Mouse (Mus musculus) megakaryocyte, embryonic 14.5 days (primary cell): Measurements from ENCODE around the gene Abcc4.

Experiments
- FLI1 ChIP-seq: IDR thresholded peaks from 2 replicates; pipeline ENCODE4 v1.6.1; 2012; ENCODE audit warnings: low read length, inconsistent platforms, mixed read lengths
- GATA1 ChIP-seq: IDR thresholded peaks from 3 replicates; pipeline ENCODE4 v1.6.1; 2012; ENCODE audit warnings: mixed read lengths, low read length, inconsistent platforms, borderline replicate concordance

DNA sequence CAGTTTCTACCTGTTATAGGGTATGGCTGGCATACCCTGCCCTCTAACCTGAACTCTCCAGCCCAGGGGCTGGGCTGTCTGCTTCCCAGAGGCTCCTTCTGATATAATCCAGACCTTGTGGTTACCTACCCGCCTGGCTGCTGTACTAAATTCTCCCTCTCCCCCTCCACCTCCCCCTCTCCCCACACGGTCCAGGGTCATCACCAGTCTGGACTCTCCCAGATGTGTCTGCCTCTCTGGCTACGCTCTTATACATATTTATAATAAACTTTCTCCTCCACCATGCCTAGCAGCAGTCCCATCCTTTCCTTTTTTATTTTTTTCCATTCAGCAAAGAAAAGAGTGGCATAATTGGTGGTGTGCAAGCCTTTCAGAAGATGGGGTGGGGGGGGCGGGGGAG is 43.7 kb upstream of the Abcc4 start:
- TF ChIP-seq GATA1 (no peak), FLI1 (no peak)
